Mouse (Mus musculus) G1E (cell line): ENCODE measurements at regions not wholly inside any gene's neighbourhood (a gene's known extent, or its start where the extent isn't known, plus 50 kb on each side); places are given as distances from the start of the nearest gene placed in this dataset.

Experiments
- ATAC-seq: 2 replicates; pipeline ENCODE4 v1.8.0; 2016; ENCODE audit warnings: mild to moderate bottlenecking; ENCODE audit not compliant: insufficient number of reproducible peaks, poor library complexity, low FRiP score, severe bottlenecking; ENCODE audit errors: extremely low read depth
- DNase-seq: peaks from one replicate; pipeline ENCODE4 v3.0.0; 2012; ENCODE audit warnings: low spot score
- H3K27me3 ChIP-seq: 2 replicates; pipeline ENCODE4 v1.6.1; 2012; ENCODE audit warnings: mild to moderate bottlenecking, low read length, inconsistent platforms; ENCODE audit not compliant: insufficient read depth
- H3K36me3 ChIP-seq: replicated peaks from 2 replicates; pipeline ENCODE3; 2012; ENCODE audit warnings: mild to moderate bottlenecking, inconsistent platforms
- H3K4me1 ChIP-seq: 2 replicates; pipeline ENCODE4 v1.6.1; 2012; ENCODE audit warnings: low read depth, low read length, inconsistent platforms, mixed read lengths; ENCODE audit not compliant: insufficient read depth
- H3K4me3 ChIP-seq: 2 replicates; pipeline ENCODE4 v1.5.1; 2012; ENCODE audit warnings: low read depth, mild to moderate bottlenecking, inconsistent platforms, low read length, moderate library complexity, mixed read lengths
- H3K9me3 ChIP-seq: replicated peaks from 2 replicates; pipeline ENCODE4 v1.6.1; 2012; ENCODE audit warnings: inconsistent platforms
- CTCF ChIP-seq: IDR thresholded peaks from 2 replicates; pipeline ENCODE4 v1.5.1; 2012; ENCODE audit warnings: low read depth, low read length, inconsistent platforms, mixed read lengths
- GATA1 ChIP-seq: IDR thresholded peaks from 2 replicates; pipeline ENCODE4 v1.6.1; 2012; ENCODE audit warnings: borderline replicate concordance, low read length, inconsistent platforms, mixed read lengths
- GATA2 ChIP-seq: IDR thresholded peaks from 2 replicates; pipeline ENCODE4 v1.6.1; 2012; ENCODE audit warnings: low read depth, low read length, inconsistent platforms, borderline replicate concordance
- POLR2AphosphoS5 ChIP-seq: IDR thresholded peaks from 2 replicates; pipeline ENCODE4 v1.6.1; 2012; ENCODE audit warnings: low read depth, low read length, inconsistent platforms; ENCODE audit not compliant: insufficient replicate concordance
- TAL1 ChIP-seq: conservative IDR thresholded peaks from 2 replicates; pipeline ENCODE4 v1.6.1; 2012; ENCODE audit warnings: low read depth, low read length, inconsistent platforms, mixed read lengths

- no peak overlapping the region for H3K4me3 ChIP-seq
These were observed 68.5 kb upstream of the Irak1bp1 start for GRCm38 (mm10) chr9:82760682-82761468.

GRCm38 (mm10) chr9:82763651-82764050, 65.7 kb upstream of the Irak1bp1 start:
- no peak overlapping the region for H3K4me3 ChIP-seq
- H3K4me1 ChIP-seq, result no peaks in the 10 kb centered on the region
- TF ChIP-seq POLR2AphosphoS5 (no peak), TAL1 (no peak)
- DNase-seq (no peak), ATAC-seq (no peak)
- no peaks in the 10 kb centered on the region for H3K27me3 ChIP-seq
- no peaks in the 10 kb centered on the region for H3K9me3 ChIP-seq
- H3K36me3 ChIP-seq, result no peaks in the 10 kb centered on the region

More at GRCm38 (mm10) chr9:82760682-82761468, 68.5 kb upstream of the Irak1bp1 start:
- DNase-seq, result no peak
- TF ChIP-seq CTCF (no peak), POLR2AphosphoS5 (no peak), GATA2 (no peak), TAL1 (no peak), GATA1 (no peak)
- H3K9me3 ChIP-seq, result no peaks in the 10 kb centered on the region
- no peaks in the 10 kb centered on the region for H3K4me1 ChIP-seq
- no peaks in the 10 kb centered on the region for H3K27me3 ChIP-seq
- no peak for ATAC-seq
- no peaks in the 10 kb centered on the region for H3K36me3 ChIP-seq
